Mouse (Mus musculus) Patski (cell line): ENCODE results near the gene Pcbd1. TPM values are rescaled to one million over a fixed set of nuclear protein-coding genes. Genes with fewer than 3 reads are reported as not detected.

Experiments used
- ATAC-seq: fragments of 100-300 bp; one replicate; pipeline ENCODE4 v1.8.0; 2021
- CTCF ChIA-PET: fragments of 350-600 bp; sonication (Branson Sonifier 250); formaldehyde crosslinking; loops from one replicate; lab custom pipeline; 2022; ENCODE audit warnings: inconsistent platforms; lab: Charles Lee
- POLR2A ChIA-PET: fragments of 350-600 bp; sonication (Branson Sonifier 250); formaldehyde crosslinking; loops from one replicate; lab custom pipeline; 2022; ENCODE audit warnings: antibody characterized with exemption, inconsistent platforms; lab: Charles Lee
- DNase-seq: peaks from one replicate; pipeline ENCODE4 v3.0.0-alpha.2; 2011; ENCODE audit warnings: low read depth, low spot score
- H3K27me3 ChIP-seq: fragments of 371-371 bp; one replicate; pipeline ENCODE4 v1.5.1; 2021
- CTCF ChIP-seq: fragments of 100-300 bp; IDR thresholded peaks from one replicate; pipeline ENCODE4 v1.5.1; 2021
- in situ Hi-C: fragments of 300-500 bp; cut with MboI; formaldehyde crosslinking; loops from 3 replicates; pipeline ENCODE4 v1.11.1; 2018; ENCODE audit warnings: low pct_unique_long_range_greater_than_20kb, mixed read lengths
- polyA plus RNA-seq: library from polyadenylated mRNA; unstranded; gene quantifications from one replicate; pipeline ENCODE4 v1.2.3, GENCODE M21; 2021

Gene Pcbd1
- polyA plus RNA-seq, 1 experiment from 2014 or later = 211 TPM

- no peaks in the 10 kb centered on the region for H3K27me3 ChIP-seq
- ATAC-seq (no peak), DNase-seq (no peak)
- CTCF ChIA-PET = interaction anchor here (0.7 to 1.6 kb wide), 3 partner anchors 230 to 305 kb away, joined by 3 to 6 read pairs (median 3); no protein-coding TSS in a partner anchor
- no peak for TF ChIP-seq CTCF
- POLR2A ChIA-PET = no interaction called here
- in situ Hi-C loops = no loop called here
Measured at GRCm38 (mm10) chr10:61065287-61066005, 23.7 kb upstream of the Pcbd1 start.

GRCm38 (mm10) chr10:61068436-61069192, 20.5 kb upstream of the Pcbd1 start:
- peak; percentile 55 for ATAC-seq
- CTCF ChIA-PET = no interaction called here

GRCm38 (mm10) chr10:61069248-61069647, 19.9 kb upstream of the Pcbd1 start:
- TF ChIP-seq CTCF = no peak
- in situ Hi-C loops = no loop called here
- no peaks in the 10 kb centered on the region for H3K27me3 ChIP-seq
- no peak for ATAC-seq
- no peak for DNase-seq
- ChIA-PET CTCF (no interaction called here), POLR2A (no interaction called here)

More at GRCm38 (mm10) chr10:61068436-61069192, 20.5 kb upstream of the Pcbd1 start:
- in situ Hi-C loops = no loop called here
- POLR2A ChIA-PET = interaction anchor here (0.5 kb wide), 1 partner anchor 12 kb away, joined by 3 read pairs; no protein-coding TSS in a partner anchor
- no peak for DNase-seq
- peak; percentile 86 for TF ChIP-seq CTCF
- H3K27me3 ChIP-seq = no peaks in the 10 kb centered on the region

GRCm38 (mm10) chr10:61072324-61072723, 16.8 kb upstream of the Pcbd1 start:
- CTCF ChIA-PET = interaction anchor here (0.8 to 1.7 kb wide), 7 partner anchors 12 to 312 kb away, joined by 3 to 7 read pairs (median 3); no protein-coding TSS in a partner anchor

GRCm38 (mm10) chr10:61074643-61075042, 14.5 kb upstream of the Pcbd1 start:
- no peaks in the 10 kb centered on the region for H3K27me3 ChIP-seq
- in situ Hi-C loops = no loop called here
- no peak for ATAC-seq
- TF ChIP-seq CTCF = no peak
- POLR2A ChIA-PET = interaction anchor here (0.7 to 0.8 kb wide), 2 partner anchors 226 to 341 kb away, joined by 3 to 6 read pairs; no protein-coding TSS in a partner anchor
- CTCF ChIA-PET = no interaction called here
- no peak for DNase-seq

More at GRCm38 (mm10) chr10:61072324-61072723, 16.8 kb upstream of the Pcbd1 start:
- TF ChIP-seq CTCF = peak; percentile 97
- no peak for ATAC-seq
- in situ Hi-C loops = no loop called here
- no peak for DNase-seq
- no peaks in the 10 kb centered on the region for H3K27me3 ChIP-seq
- POLR2A ChIA-PET = no interaction called here

- ChIA-PET POLR2A (no interaction called here), CTCF (interaction anchor here (1.2 kb wide), 1 partner anchor 241 kb away, joined by 3 read pairs; no protein-coding TSS in a partner anchor)
- ATAC-seq = no peak
- in situ Hi-C loops = no loop called here
- no peaks in the 10 kb centered on the region for H3K27me3 ChIP-seq
- DNase-seq = no peak
- TF ChIP-seq CTCF = no peak
Measured at GRCm38 (mm10) chr10:61075607-61076006, 13.5 kb upstream of the Pcbd1 start.

GRCm38 (mm10) chr10:61080227-61080930, 8.8 kb upstream of the Pcbd1 start:
- ChIA-PET CTCF (no interaction called here), POLR2A (interaction anchor here (0.6 kb wide), 1 partner anchor 12 kb away, joined by 3 read pairs; no protein-coding TSS in a partner anchor)
- ATAC-seq (no peak), DNase-seq (no peak)
- TF ChIP-seq CTCF = no peak
- in situ Hi-C loops = no loop called here
- H3K27me3 ChIP-seq = no peaks in the 10 kb centered on the region

GRCm38 (mm10) chr10:61080931-61081255, 8.2 kb upstream of the Pcbd1 start:
- ChIA-PET CTCF (no interaction called here), POLR2A (interaction anchor here (0.7 kb wide), 1 partner anchor 9 kb away, joined by 3 read pairs; no protein-coding TSS in a partner anchor)
- ATAC-seq = no peak
- TF ChIP-seq CTCF = no peak
- no peak for DNase-seq
- in situ Hi-C loops = no loop called here
- H3K27me3 ChIP-seq = no peaks in the 10 kb centered on the region

- H3K27me3 ChIP-seq = no peaks in the 10 kb centered on the region
- ATAC-seq (no peak), DNase-seq (no peak)
- ChIA-PET CTCF (no interaction called here), POLR2A (no interaction called here)
- in situ Hi-C loops = no loop called here
- no peak for TF ChIP-seq CTCF
Measured at GRCm38 (mm10) chr10:61085364-61085763, 3.8 kb upstream of the Pcbd1 start.

- ChIA-PET CTCF (no interaction called here), POLR2A (interaction anchor here (0.6 kb wide), 1 partner anchor 812 kb away, joined by 9 read pairs; no protein-coding TSS in a partner anchor)
- DNase-seq (no peak), ATAC-seq (no peak)
- H3K27me3 ChIP-seq = no peaks in the 10 kb centered on the region
- no peak for TF ChIP-seq CTCF
- in situ Hi-C loops = no loop called here
Measured at GRCm38 (mm10) chr10:61086502-61086901, 2.6 kb upstream of the Pcbd1 start.
